Mouse (Mus musculus) embryo, embryonic 11 days (tissue): ENCODE measurements at regions not wholly inside any gene's neighbourhood (a gene's known extent, or its start where the extent isn't known, plus 50 kb on each side); places are given as distances from the start of the nearest gene placed in this dataset.
"Not testable (repeated sequence)": the region's sequence is repeated elsewhere in the genome, so short reads cannot be mapped to it uniquely, and the experiment has no call there.

ENCODE experiments used
- DNase-seq: peaks from one replicate; pipeline ENCODE4 v3.0.0-alpha.2; 2015

GRCm38 (mm10) chr7:87096500-87096899 is 100.6 kb downstream of the Vmn2r79 start:
- no peak for DNase-seq

GRCm38 (mm10) chr7:87099611-87100010 is 103.7 kb downstream of the Vmn2r79 start:
- DNase-seq: not testable (repeated sequence)

- DNase-seq: not testable (repeated sequence)
Observed at GRCm38 (mm10) chr7:87100377-87100776, 104.5 kb downstream of the Vmn2r79 start.

- DNase-seq: not testable (repeated sequence)
Observed at GRCm38 (mm10) chr7:87101281-87101680, 105.4 kb downstream of the Vmn2r79 start.

GRCm38 (mm10) chr7:87110312-87110984 is 114.5 kb downstream of the Vmn2r79 start:
- DNase-seq: peak; percentile 69

GRCm38 (mm10) chr7:87110985-87111372 is 115.1 kb downstream of the Vmn2r79 start:
- peak; percentile 14 for DNase-seq

- peak; percentile 78 for DNase-seq
Observed at GRCm38 (mm10) chr7:87113654-87114053, 117.7 kb downstream of the Vmn2r79 start.

GRCm38 (mm10) chr7:87122516-87122915 is 123.4 kb upstream of the Nox4 start:
- DNase-seq: no peak

GRCm38 (mm10) chr7:87145896-87146295 is 100.0 kb upstream of the Nox4 start:
- DNase-seq: no peak

- DNase-seq: no peak
Observed at GRCm38 (mm10) chr7:87147703-87148102, 98.2 kb upstream of the Nox4 start.

- no peak for DNase-seq
Observed at GRCm38 (mm10) chr7:87148681-87149080, 97.2 kb upstream of the Nox4 start.

- no peak for DNase-seq
Observed at GRCm38 (mm10) chr7:87150991-87151390, 94.9 kb upstream of the Nox4 start.

GRCm38 (mm10) chr7:87186443-87187153 is 59.3 kb upstream of the Nox4 start:
- DNase-seq: peak; percentile 25

- DNase-seq: no peak
Observed at GRCm38 (mm10) chr7:87195647-87196046, 50.2 kb upstream of the Nox4 start.
